Mouse (Mus musculus): ENCODE results near the gene Rabepk. TPM values are rescaled to one million over a fixed set of nuclear protein-coding genes. Genes with fewer than 3 reads are reported as not detected.
"Not testable (repeated sequence)": the region's sequence is repeated elsewhere in the genome, so short reads cannot be mapped to it uniquely, and the experiment has no call there.

Gene Rabepk
- polyA plus RNA-seq, 1 experiment from 2014 or later: 30.6 TPM

- H3K4me1 ChIP-seq (replicated peaks): peaks cover 47% of the 10 kb centered on the region
- H3K4me2 ChIP-seq: peak overlapping the region; percentile 81
- H3K9me3 ChIP-seq (replicated peaks): no peaks in the 10 kb centered on the region
- H3K27ac ChIP-seq: peak overlapping the region; percentile 92
- DNase-seq: no peak
- peaks cover 16% of the 10 kb centered on the region for H3K36me3 ChIP-seq
- no peak; the same call in 1 of the 2 replicates for ATAC-seq (ENCODE audit: low read depth)
- H3K4me3 ChIP-seq (replicated peaks): peak overlapping the region; percentile 93
- H3K27me3 ChIP-seq: no peaks in the 10 kb centered on the region
- 31% methylated on average over 20 of the region's 21 CpGs for WGBS (ENCODE audit: insufficient replicate concordance)
- H3K9ac ChIP-seq: peak overlapping the region; percentile 97
Measured at GRCm38 (mm10) chr2:34826460-34827231, 26.9 kb upstream of the Rabepk start.

GRCm38 (mm10) chr2:34825827-34826459 lies 26.2 kb upstream of the Rabepk start, which contains the start of gene Fbxw2:
TSS of gene Fbxw2 (minus strand) at chr2:34826311.
- ATAC-seq (ENCODE audit: low read depth) (peak; percentile 93), DNase-seq (peak; percentile 83)
- peak within 1 kb of the TSS; percentile 93 for H3K4me3 ChIP-seq (replicated peaks)
- H3K27ac ChIP-seq: peak within 1 kb of the TSS; percentile 92
- H3K36me3 ChIP-seq: peaks cover 21% of the 10 kb centered on the region
- H3K4me1 ChIP-seq (replicated peaks): peaks cover 52% of the 10 kb centered on the region
- under 1% methylated on average over 57 of the region's 57 CpGs for WGBS (ENCODE audit: insufficient replicate concordance)
- no peaks in the 10 kb centered on the region for H3K9me3 ChIP-seq (replicated peaks)
- H3K4me2 ChIP-seq: peak within 1 kb of the TSS; percentile 81
- peak within 1 kb of the TSS; percentile 97 for H3K9ac ChIP-seq
- H3K27me3 ChIP-seq: no peaks in the 10 kb centered on the region

- Histone ChIP-seq H3K4me3 (replicated peaks) (no peak overlapping the region), H3K27ac (no peak overlapping the region), H3K4me2 (no peak overlapping the region), H3K36me3 (peaks cover 86% of the 10 kb centered on the region), H3K9ac (no peak overlapping the region), H3K27me3 (no peaks in the 10 kb centered on the region), H3K9me3 (replicated peaks) (no peaks in the 10 kb centered on the region), H3K4me1 (replicated peaks) (peaks cover 34% of the 10 kb centered on the region)
- DNase-seq: no peak
- ATAC-seq (ENCODE audit: low read depth): no peak
- WGBS (ENCODE audit: insufficient replicate concordance): 82% methylated on average over 2 of the region's 2 CpGs
Measured at GRCm38 (mm10) chr2:34818492-34818891, 18.8 kb upstream of the Rabepk start.

- peak overlapping the region; percentile 79 for H3K27ac ChIP-seq
- 90% methylated on average over 2 of the region's 2 CpGs for WGBS (ENCODE audit: insufficient replicate concordance)
- peak; percentile 57; the same call in 1 of the 2 replicates for ATAC-seq (ENCODE audit: low read depth)
Measured at GRCm38 (mm10) chr2:34815893-34816292, 16.2 kb upstream of the Rabepk start.

DNA sequence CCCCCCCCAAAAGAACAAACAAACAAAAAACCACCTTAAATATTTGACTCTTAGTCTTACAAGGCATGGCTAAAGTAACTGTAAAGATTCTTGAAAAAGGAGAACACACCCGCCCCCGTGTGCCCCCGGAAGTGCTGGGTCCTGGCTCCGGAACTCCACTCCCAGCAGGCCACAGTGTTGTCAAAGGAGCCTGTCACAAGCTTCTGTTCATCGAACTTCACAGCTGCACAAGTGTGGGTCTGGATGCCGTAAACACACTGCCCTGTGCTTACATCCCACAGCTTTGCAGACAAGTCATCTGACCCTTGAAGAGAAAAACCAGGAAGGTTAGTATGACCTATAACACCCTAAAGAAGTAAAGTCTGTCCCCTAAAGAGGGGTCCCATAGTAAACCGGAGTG lies 13.0 kb upstream of the Rabepk start:
- no peaks in the 10 kb centered on the region for H3K9me3 ChIP-seq (replicated peaks)
- DNase-seq (no peak), ATAC-seq (ENCODE audit: low read depth) (no peak)
- 79% methylated on average over 7 of the region's 7 CpGs for WGBS (ENCODE audit: insufficient replicate concordance)
- H3K9ac ChIP-seq: no peak overlapping the region
- no peak overlapping the region for H3K4me2 ChIP-seq
- H3K36me3 ChIP-seq: peaks cover 95% of the 10 kb centered on the region
- H3K27me3 ChIP-seq: no peaks in the 10 kb centered on the region
- no peak overlapping the region for H3K27ac ChIP-seq
- H3K4me1 ChIP-seq (replicated peaks): peaks cover 47% of the 10 kb centered on the region
- no peak overlapping the region for H3K4me3 ChIP-seq (replicated peaks)

More at GRCm38 (mm10) chr2:34815893-34816292, 16.2 kb upstream of the Rabepk start:
- not testable (repeated sequence) for H3K4me2 ChIP-seq; H3K9me3 ChIP-seq (replicated peaks); H3K4me3 ChIP-seq (replicated peaks); H3K27me3 ChIP-seq
- Histone ChIP-seq H3K9ac (0 out of 2 replicates have a peak overlapping the region, but pooled peaks have one; percentile 36), H3K36me3 (peaks cover 94% of the 10 kb centered on the region), H3K4me1 (replicated peaks) (peaks cover 19% of the 10 kb centered on the region)
- peak; percentile 32 for DNase-seq

DNA sequence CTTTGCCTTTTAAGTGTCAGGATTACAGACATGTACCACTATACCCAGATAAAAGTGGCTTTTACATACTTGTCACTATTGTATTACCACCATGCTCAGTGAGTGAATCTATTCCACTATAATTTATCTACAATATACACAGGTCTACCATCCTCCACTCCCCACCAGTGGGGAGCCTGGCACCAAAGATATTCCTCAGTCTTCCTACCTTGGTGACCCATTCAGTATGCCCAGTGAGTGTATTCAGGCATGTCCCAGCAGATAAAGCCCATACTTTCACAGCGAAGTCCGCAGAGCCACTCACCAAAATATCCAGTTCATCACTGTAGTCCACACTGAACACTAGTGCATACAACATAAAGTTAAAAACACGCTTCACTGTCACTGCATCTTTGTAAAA lies 11.1 kb upstream of the Rabepk start:
- H3K4me2 ChIP-seq: peak overlapping the region; percentile 7
- no peak overlapping the region for H3K4me3 ChIP-seq (replicated peaks)
- peak overlapping the region; percentile 81 for H3K27ac ChIP-seq
- peaks cover 94% of the 10 kb centered on the region for H3K36me3 ChIP-seq
- H3K9ac ChIP-seq: 0 out of 2 replicates have a peak overlapping the region, but pooled peaks have one; percentile 20
- H3K27me3 ChIP-seq: no peaks in the 10 kb centered on the region
- WGBS (ENCODE audit: insufficient replicate concordance): 82% methylated on average over 3 of the region's 3 CpGs
- peaks cover 58% of the 10 kb centered on the region for H3K4me1 ChIP-seq (replicated peaks)
- no peaks in the 10 kb centered on the region for H3K9me3 ChIP-seq (replicated peaks)
- DNase-seq: no peak
- peak; percentile 80 for ATAC-seq (ENCODE audit: low read depth)

GRCm38 (mm10) chr2:34809568-34809967 lies 9.9 kb upstream of the Rabepk start:
- Histone ChIP-seq H3K27ac (peak overlapping the region; percentile 81), H3K4me1 (replicated peaks) (peaks cover 63% of the 10 kb centered on the region), H3K36me3 (peaks cover 89% of the 10 kb centered on the region), H3K4me2 (peak overlapping the region; percentile 28), H3K4me3 (replicated peaks) (no peak overlapping the region), H3K9me3 (replicated peaks) (no peaks in the 10 kb centered on the region), H3K27me3 (no peaks in the 10 kb centered on the region), H3K9ac (0 out of 2 replicates have a peak overlapping the region, but pooled peaks have one; percentile 26)
- no peak for ATAC-seq (ENCODE audit: low read depth)
- DNase-seq: no peak
- 66% methylated on average over 1 of the region's 1 CpGs for WGBS (ENCODE audit: insufficient replicate concordance)

DNA sequence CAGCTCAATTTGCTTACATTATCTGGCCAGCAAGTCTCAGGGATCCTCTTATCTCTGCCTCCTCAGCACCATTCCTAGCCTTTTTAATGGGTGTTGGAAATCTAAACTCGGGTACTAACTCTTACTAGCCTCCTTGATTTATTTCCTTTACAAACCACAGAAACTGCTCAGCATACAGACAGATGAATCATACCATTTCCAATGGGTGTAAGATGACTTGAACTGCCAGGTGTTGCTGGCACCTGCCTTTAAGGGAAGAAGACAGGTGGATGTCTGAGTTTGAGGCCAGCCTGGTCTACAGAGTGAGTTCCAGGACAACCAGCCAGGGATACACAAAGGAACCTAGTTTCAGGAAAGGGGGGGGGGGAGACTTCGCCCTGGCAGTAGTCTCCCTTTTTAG lies 8.3 kb upstream of the Rabepk start:
- H3K27ac ChIP-seq: peak overlapping the region; percentile 70
- peak overlapping the region; percentile 23 for H3K9ac ChIP-seq
- H3K4me2 ChIP-seq: 0 out of 2 replicates have a peak overlapping the region, but pooled peaks have one; percentile 1
- no peak overlapping the region for H3K4me3 ChIP-seq (replicated peaks)
- H3K36me3 ChIP-seq: peaks cover 85% of the 10 kb centered on the region
- peaks cover 76% of the 10 kb centered on the region for H3K4me1 ChIP-seq (replicated peaks)
- H3K27me3 ChIP-seq: no peaks in the 10 kb centered on the region
- ATAC-seq (ENCODE audit: low read depth) (no peak), DNase-seq (no peak)
- 47% methylated on average over 2 of the region's 2 CpGs for WGBS (ENCODE audit: insufficient replicate concordance)
- no peaks in the 10 kb centered on the region for H3K9me3 ChIP-seq (replicated peaks)

GRCm38 (mm10) chr2:34805364-34805950 lies 5.7 kb upstream of the Rabepk start:
- ATAC-seq (ENCODE audit: low read depth) (peak; percentile 35), DNase-seq (peak; percentile 26)
- Histone ChIP-seq H3K4me3 (replicated peaks) (0 out of 2 replicates have a peak overlapping the region, but pooled peaks have one; percentile 1), H3K27me3 (no peaks in the 10 kb centered on the region), H3K4me2 (peak overlapping the region; percentile 41), H3K9ac (peak overlapping the region; percentile 49), H3K27ac (peak overlapping the region; percentile 90), H3K9me3 (replicated peaks) (no peaks in the 10 kb centered on the region), H3K36me3 (peaks cover 60% of the 10 kb centered on the region), H3K4me1 (replicated peaks) (peaks cover 80% of the 10 kb centered on the region)
- WGBS (ENCODE audit: insufficient replicate concordance): 79% methylated on average over 10 of the region's 10 CpGs

DNA sequence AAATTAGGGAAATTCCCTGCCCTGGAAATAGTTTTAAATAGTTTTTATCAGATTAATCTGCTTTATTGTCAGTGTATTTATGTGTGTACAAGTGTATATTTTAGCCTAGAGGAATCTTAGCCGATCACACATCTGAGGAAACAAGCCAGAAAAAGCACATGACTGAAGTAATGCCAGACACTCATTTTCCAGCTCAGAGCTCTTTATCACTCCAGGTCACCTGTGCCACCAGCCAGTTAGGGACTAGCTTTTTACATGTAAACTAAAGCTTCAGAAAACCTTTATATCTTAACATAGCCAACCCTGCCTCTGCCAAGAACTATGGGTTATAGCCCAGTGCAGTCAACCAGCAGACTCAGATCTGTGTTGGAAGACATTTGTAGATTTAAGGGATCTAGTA lies 5.1 kb upstream of the Rabepk start:
- 15% methylated on average over 1 of the region's 1 CpGs for WGBS (ENCODE audit: insufficient replicate concordance)
- peak; percentile 64 for ATAC-seq (ENCODE audit: low read depth)
- H3K4me3 ChIP-seq (replicated peaks): peak overlapping the region; percentile 80
- peak overlapping the region; percentile 90 for H3K27ac ChIP-seq
- H3K4me1 ChIP-seq (replicated peaks): peaks cover 78% of the 10 kb centered on the region
- DNase-seq: peak; percentile 60
- H3K9ac ChIP-seq: peak overlapping the region; percentile 75
- H3K36me3 ChIP-seq: peaks cover 55% of the 10 kb centered on the region
- no peaks in the 10 kb centered on the region for H3K9me3 ChIP-seq (replicated peaks)
- no peaks in the 10 kb centered on the region for H3K27me3 ChIP-seq
- peak overlapping the region; percentile 78 for H3K4me2 ChIP-seq

DNA sequence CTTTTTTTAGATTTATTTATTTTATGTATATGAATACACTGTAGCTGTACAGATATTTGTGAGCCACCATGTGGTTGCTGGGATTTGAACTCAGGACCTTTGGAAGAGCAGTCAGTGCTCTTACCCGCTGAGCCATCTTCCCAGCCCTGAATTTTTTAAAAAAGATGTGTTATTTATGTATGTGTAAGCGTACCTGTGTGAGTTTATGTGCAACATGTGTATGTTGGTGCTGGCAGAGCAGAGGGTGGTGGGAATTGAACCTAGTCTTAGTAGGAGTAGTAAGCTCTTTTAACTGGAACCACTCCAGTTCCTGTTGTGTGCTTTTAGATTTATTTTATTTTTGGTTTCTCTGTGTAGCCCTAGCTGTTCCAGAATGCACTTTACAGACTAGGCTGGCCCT lies 4.5 kb upstream of the Rabepk start:
- peak overlapping the region; percentile 78 for H3K4me2 ChIP-seq
- peak overlapping the region; percentile 90 for H3K27ac ChIP-seq
- peak overlapping the region; percentile 80 for H3K4me3 ChIP-seq (replicated peaks)
- peak overlapping the region; percentile 75 for H3K9ac ChIP-seq
- H3K9me3 ChIP-seq (replicated peaks): no peaks in the 10 kb centered on the region
- peaks cover 48% of the 10 kb centered on the region for H3K36me3 ChIP-seq
- 85% methylated on average over 2 of the region's 2 CpGs for WGBS (ENCODE audit: insufficient replicate concordance)
- no peak for DNase-seq
- peaks cover 72% of the 10 kb centered on the region for H3K4me1 ChIP-seq (replicated peaks)
- no peak for ATAC-seq (ENCODE audit: low read depth)
- H3K27me3 ChIP-seq: no peaks in the 10 kb centered on the region
